Mouse (Mus musculus) embryonic facial prominence, embryonic 15.5 days (tissue): ENCODE data around the gene Dclk2. TPM values are rescaled to one million over a fixed set of nuclear protein-coding genes. Genes with fewer than 3 reads are reported as not detected.

ENCODE experiments used
- polyA plus RNA-seq: library from polyadenylated mRNA; unstranded; fragments of >200 nt; fragmentation: Nextera tagmentation; extraction: Ambion mirVana; gene quantifications from 2 replicates; pipeline ENCODE4 v1.2.1, GENCODE M21; 2015

Dclk2 gene
- polyA plus RNA-seq, 1 experiment from 2014 or later: 13.9 TPM

Other genes starting within 250 kb of the Dclk2 start
- 51.5 and 62.2 TPM in 2 replicates for gene Cd1d1, start 78.6 kb upstream of the Dclk2 start, polyA plus RNA-seq